Mouse (Mus musculus) hindbrain, embryonic 13.5 days (tissue): ENCODE data around the gene Arfip1. TPM values are rescaled to one million over a fixed set of nuclear protein-coding genes. Genes with fewer than 3 reads are reported as not detected.

Experiments
- polyA plus RNA-seq: library from polyadenylated mRNA; unstranded; fragments of >200 nt; fragmentation: Nextera tagmentation; extraction: Ambion mirVana; gene quantifications from 2 replicates; pipeline ENCODE4 v1.2.1, GENCODE M21; 2015

The Arfip1 gene
- polyA plus RNA-seq, 1 experiment from 2014 or later: 27.5 TPM

Other genes starting within 250 kb of the Arfip1 start
- 4.7 and 4.8 TPM in 2 replicates for gene Fhdc1, start 102.2 kb downstream of the Arfip1 start, polyA plus RNA-seq
- 0.05 TPM in 1 of 2 replicates, not detected in the other for gene Tigd4, start 10.9 kb upstream of the Arfip1 start, polyA plus RNA-seq
- 0.53 and 0.60 TPM in 2 replicates for gene Tmem154, start 83.6 kb upstream of the Arfip1 start, polyA plus RNA-seq
- gene Fbxw7, start 232.6 kb upstream of the Arfip1 start, polyA plus RNA-seq: 24.4 and 26.1 TPM in 2 replicates